Mouse (Mus musculus): ENCODE measurements around the gene F12.

- TF ChIP-seq USF2 (conservative IDR thresholded peaks at IDR 0.05; ENCODE audit: low read depth, low read length), result no peak
- no peak for TF ChIP-seq KAT2A (IDR thresholded peaks at IDR 0.05; ENCODE audit: insufficient replicate concordance, low read length)
- TF ChIP-seq MAX (IDR thresholded peaks at IDR 0.05; ENCODE audit: low read length), result no peak
These were observed 38.6 kb upstream of the F12 start for GRCm38 (mm10) chr13:55465184-55465583.

All from CH12.LX (cell line).